Mouse (Mus musculus): ENCODE measurements around the gene Arhgef40.

DNA sequence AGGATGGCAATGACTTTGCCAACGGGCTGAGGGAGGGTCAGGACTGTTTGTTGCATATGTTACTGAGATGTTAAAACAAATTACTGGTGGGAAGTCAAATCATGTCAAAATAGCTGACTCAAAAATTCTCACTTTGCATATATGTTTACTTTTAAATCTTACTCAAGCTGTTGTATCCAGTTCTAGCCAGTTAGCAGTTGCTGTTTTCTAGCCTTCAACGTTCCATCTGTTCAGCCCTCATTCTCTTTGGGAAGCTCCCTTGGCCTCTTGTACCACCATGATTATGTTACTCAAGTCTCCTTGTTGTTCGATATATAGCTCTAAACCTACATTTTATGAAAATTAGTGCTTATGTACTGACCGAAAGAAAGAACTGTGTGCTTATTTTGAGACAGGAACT, 41.8 kb downstream of the Arhgef40 start:
- no peak for TF ChIP-seq EP300 (optimal IDR thresholded peaks at IDR 0.05)
- no peak for TF ChIP-seq CTCF (IDR thresholded peaks at IDR 0.05; ENCODE audit: low read depth)

Measured in stomach, postnatal 0 days (tissue).